Mouse (Mus musculus) kidney, postnatal 36 days (tissue): ENCODE measurements around the gene Gm45021.

Experiments
- DNase-seq, 2 experiments: peaks; one replicate each; pipeline ENCODE4 v3.0.0; 2021 to 2022; ENCODE audit warnings: mixed read lengths in 2 of 2

Gm45021 gene

DNA sequence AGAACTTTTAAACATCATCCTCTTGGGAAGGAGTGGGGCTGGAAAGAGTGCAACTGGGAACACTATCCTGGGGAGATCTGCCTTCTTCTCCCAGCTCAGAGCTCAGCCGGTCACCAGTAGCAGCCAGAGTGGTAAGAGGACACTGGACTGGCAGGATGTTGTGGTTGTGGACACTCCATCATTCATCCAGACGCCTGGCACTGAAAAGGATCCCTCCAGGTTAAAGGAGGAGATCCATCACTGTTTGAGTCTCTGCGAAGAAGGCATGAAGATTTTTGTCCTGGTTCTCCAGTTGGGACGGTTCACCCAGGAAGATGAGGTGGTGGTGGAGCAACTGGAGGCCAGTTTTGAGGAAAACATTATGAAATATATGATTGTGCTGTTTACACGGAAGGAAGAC, 69.3 kb downstream of the Gm45021 start:
- no peak for DNase-seq
